Mouse (Mus musculus): ENCODE data around the gene Psmb8.

The Psmb8 gene

DNA sequence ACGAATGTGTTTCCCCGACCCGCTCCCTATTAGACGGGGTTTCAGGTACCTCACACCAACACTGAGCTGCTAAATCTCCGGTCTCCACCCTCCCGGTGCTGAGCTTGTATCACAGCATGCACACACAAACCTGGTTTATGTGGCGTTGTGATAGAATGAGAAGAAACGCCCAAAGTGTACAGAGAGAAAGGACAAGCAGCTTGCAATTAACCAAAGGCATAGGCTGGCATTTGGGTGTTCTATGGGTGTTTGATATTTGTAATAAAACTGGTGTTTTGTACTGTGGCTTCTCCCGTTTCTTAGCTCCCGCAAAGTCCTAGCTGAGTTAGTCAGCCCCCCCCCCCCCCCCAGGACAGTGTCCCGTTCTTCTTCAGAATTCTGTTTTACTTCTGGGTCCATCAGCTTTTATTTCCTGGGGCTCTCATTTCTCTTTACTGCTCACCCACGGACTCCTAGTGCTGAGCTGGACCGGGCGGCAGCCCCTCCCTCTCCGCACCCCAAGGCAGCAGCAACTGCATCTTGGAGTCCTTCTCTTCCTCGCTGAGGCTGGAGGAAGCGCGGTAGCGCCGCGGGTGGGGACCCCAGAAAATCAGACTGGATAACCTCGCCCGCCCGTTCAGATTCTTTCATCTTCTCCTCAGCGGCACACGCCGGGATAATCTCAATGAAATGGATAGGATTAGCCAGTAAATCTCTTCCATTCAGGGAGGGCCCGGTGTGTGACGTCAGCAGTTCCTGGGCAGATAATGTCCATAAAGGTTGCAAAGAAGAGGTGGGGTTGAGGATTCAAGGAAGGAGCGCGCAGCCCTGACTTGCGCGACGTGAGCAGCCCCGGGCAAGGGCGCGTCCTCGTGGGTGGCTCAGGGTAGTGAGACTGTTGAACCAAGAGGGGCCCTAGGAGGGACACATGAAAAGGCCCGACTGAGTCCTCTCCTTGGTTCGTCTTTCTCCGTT is at the start of gene Psmb8:
Psmb8 (plus strand) TSS at position 781 of the 954 bp plus-strand sequence.
- peak; percentile 94 to 96 for DNase-seq

DNA sequence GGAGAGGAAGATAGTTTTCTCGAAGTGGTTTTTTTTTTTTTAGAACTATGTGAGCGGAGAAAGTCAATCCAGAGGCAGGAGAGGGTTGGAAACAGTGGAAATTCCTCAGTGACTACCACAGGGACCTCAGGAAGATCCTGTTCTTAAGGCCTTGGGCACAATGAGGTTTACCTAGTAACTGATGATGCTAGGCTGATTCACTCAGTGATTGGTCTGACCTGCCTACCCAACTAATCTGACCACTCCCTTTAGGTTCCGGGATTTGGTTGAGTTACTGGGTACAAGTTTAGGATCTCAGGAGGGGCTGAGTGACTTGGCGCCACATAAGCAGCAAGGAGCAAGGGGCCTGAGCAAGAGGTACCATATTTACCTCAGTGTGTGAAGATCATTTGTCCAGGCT is 44.6 kb upstream of the Psmb8 start, which contains the start of gene H2-DMb1:
H2-DMb1 (plus strand) TSS at position 150 of the 400 bp plus-strand sequence.
- DNase-seq, result peak; percentile 47 to 53

DNA sequence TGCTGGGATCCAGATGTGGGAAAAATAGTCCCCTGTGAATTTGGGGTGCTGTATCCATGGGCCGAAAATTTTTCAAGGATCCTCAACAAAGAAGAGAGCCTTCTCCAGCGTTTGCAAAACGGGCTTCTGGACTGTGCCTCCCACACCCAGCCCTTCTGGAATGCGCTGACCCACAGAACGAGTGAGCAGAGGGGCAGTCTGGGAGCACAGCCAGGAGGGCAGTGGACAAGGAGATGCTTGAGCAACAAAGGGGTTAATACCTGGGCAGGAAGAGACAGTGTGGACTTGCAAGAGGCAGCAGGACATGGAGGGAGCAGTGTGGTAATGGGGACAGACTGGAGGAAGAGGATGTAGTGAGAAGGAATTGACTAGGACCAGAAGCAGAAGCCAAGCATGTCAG is 42.0 kb upstream of the Psmb8 start:
- DNase-seq, result no peak

DNA sequence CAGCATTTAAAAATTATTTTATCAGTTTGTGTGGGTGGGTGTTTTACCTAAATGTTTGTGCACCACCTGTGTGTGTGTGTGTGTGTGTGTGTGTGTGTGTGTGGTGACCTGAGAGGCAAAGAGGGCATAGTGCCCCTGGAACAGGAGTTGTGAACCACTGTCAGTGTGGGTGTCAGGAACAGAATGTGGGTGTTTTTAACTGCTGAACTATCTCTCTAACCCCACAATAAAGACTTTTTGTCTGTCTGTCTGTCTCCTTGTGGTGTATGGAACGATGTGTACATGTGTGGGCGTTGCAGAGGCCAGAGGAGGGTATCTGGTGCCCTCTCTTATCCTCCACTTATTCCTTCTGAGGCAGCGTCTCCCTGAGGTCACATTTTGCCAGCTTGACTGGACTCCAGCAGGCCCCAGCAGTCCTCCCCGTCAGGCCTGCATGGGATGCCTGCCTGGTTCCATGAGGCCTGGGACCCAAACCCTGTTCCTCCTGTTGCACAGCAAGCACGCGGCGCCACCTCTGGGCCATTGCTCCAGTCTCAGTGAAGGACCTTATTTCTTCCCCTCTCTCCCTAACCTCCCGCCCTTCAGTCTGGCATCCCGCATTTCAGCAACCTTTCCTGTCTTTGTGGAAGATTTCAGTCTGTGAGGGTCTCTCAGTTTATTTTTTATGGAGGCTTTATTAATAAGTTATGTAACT is 33.2 kb upstream of the Psmb8 start:
- no peak for DNase-seq

DNA sequence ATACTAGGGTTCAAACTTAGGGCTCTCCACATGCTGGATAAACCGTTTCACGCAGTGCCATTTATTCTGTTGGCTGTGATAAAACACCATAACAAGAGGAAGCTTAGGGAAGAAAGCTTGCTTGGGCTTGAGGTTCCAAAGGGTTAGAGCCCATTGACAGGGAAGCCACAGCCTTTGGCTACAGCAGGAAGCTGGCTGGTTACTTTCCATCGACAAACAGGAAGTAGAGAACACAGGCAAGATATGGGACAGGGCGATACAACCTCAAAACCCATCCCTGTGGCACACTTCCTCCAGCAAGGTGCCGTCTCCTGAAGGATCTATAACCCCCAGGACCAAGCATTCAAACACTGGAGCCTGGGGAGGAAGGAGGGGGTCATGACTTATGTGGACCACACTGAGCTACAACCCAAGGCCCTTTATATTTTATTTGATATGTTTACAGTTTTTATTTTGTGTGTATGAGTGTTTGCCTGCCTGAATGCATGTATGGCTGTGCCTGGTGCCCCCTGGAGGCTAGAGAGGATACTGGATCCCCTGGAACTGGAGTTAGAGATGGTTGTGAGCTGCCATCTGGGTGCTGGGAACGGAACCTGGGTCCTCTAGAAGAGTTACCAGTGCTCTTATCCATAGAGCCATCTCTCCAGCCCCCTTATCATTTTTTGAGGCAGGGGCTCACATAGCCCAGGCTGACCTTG is 32.3 kb upstream of the Psmb8 start:
- no peak for DNase-seq

DNA sequence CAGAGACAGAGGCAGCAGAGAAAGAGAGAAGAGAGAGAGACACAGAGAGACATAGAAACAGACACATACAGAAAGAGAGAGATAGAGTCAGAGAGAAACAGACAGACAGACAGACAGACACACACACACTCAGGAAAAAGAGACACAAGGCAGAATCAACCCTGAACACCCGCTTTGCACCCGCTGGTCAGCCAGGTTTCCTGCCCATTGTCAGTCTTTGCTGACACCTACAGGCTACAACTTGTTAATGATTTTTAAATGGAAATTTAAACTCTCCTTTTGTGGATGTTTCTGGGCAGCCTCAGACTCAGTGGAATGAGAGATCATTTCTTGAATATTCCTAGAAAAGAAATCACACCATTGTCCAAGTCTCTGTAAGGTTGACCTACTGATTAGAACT is 28.2 kb upstream of the Psmb8 start:
- peak; percentile 57 to 66 for DNase-seq

DNA sequence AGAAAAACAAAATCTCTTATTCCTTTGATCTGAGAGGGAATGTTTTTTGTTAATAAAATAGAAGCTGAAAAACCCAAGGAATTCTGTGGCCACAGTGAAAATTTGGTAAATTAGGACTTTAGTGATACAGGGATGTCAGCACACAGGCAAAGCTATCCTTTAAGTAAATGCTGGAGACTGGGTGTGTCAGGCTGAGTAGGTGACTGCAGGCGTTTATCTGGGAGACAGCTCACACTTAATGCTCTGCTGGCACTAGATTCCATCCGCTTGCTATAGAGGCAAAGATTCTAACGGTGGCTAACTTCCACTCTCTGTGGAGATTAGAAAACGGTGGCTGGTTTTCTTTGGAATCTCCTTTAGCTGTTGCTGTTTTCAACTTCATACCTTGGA is 27.0 kb upstream of the Psmb8 start:
- no peak for DNase-seq

DNA sequence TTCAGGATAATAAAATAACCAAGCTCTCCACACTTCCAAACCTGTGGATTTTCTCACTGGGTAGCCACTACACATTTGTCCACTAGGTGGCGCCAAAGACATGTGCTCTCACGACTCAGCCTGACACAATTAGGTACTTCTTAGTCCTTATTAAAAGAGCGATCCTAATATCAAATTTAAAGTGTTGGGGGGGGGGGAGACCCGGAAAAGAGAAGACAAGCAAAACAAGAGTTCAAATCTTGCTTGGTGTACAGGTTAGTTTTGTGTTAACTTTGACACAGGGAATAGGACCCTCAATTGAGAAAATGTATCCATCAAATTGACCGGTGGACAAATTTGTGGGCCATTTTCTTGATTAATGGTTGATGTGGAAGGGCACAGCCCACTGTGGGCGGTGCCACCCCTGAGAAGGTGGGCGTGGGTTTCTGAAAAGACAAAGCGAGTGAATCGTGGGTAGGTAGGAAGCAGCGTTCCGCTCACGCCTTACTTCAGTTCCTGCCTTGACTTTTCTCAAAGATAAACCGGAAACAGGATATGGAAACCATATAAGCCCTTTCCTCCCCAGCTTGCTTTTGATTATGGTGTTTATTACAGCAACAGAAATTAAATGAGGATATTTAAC is 26.5 kb upstream of the Psmb8 start:
- DNase-seq, result peak; percentile 89 to 90

DNA sequence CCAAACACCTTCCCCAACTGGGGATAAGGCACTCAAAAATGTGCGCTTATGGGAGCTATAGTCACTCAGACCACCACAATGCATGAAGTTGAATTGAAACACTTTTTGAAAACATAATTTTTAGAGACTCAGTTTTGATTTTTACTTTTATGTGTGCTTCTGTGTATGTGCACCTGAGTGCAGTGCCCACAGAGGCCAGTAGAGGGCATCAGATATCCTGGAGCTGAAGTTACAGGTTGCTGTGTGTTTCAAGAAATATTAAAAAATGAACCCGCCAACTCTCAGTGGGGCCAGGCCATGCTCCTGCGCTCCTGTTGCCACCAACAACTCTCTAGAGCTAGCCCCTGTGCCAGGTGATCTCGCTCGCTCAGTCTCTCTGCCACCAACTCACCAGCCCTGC is 25.0 kb upstream of the Psmb8 start:
- DNase-seq, result peak in 1 of 2 experiments; percentile 20

DNA sequence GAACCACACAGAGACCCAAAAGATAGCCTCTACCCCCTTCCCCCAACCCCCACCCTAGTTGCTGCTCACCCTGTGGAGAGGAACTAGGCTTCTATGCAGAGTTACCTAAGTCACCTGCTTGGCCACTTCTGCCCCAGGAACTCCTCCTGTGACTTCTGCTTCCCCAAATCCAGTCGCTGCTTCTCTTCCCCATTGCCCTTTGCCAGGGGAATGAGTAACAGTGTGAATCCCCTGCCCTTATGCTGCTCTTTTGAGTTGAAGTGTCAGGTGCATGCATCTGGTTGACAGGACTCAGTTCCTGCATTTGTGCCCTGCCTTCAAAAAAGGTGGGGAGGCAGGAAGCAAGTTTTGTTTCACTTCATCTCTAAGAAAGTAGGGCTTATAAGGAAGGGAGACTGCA is 23.4 kb upstream of the Psmb8 start:
- no peak for DNase-seq

DNA sequence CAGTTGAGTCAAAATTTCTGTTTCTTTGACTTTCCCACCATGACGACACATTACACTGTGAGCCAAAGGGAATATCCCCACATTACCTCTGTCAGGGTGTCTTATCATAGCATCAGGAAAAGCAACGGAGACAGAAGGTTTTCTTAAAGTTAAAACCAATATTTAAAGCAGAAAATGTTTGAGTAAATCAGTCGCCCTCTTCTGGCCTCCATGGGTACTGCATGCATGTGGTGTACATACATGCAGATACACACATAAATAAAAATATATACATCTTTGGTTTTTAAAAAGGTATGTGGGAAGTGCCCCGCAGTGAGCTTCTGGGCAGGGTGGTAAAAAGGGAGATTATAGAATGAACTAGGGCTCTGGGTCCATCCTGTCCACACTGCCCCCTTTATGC is 20.3 kb upstream of the Psmb8 start:
- no peak for DNase-seq

DNA sequence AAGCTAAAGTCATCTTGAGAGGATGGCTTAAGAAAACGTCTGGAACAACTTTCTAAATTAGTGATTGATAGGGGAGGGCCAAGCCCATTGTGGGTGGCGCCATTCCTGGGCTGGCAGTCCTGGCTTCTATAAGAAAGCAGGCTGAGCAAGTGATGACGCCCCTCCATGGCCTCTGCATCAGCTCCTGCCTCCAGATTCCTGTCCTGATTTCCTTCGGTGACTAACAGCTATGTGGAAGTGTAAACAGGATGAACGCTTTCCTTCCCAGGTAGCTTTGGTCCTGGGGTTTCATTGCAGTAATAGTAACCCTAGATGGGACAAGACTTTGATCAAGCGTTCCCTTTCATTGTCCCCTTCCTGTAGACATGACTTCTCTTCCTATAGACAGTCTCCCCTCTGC is 18.5 kb upstream of the Psmb8 start:
- no peak for DNase-seq

DNA sequence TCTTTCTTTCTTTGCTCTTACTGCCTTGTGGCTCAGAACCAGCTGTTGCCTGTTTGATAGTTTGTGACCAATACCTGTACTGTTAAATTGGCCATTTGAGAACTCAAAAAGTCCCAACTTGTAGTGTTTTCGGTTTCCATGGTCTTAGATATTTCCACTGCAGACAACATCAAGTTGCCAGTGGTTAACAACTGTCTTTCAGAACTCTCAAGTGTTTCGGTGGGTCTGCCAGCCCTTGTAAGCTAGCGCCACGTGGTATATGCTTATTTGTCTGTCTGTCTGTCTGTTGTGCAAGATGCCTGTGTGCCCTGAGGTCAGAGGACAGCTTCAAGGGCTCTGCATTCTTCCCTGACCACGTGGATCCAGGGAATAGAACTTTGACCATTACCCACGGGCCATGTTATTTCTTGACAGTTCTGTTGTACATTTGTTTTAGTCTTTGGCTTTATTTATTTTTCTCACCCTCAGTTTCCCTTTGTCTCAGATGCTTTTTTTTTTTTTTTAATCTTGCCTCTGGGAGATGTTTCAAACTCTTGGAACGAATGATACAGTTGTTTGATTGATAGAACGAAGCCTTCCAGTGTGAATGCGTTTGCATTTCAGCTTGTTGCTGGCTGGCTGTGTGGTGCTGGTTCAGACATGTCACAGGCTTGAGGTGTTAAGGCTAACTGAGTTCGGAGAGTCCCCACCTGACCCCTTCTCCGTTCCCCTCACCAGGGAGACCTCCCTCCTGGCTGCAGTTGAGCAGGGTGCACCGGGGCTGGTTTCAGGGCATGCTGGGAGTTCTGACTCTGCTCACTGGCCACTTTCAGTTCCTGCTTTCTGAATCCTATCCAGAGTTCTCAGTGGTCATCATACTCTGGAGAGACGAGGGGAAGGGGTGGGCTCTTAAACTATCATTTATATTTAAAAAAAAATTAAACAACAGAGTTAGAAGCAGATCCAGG is 17.3 kb upstream of the Psmb8 start:
- DNase-seq, result no peak

DNA sequence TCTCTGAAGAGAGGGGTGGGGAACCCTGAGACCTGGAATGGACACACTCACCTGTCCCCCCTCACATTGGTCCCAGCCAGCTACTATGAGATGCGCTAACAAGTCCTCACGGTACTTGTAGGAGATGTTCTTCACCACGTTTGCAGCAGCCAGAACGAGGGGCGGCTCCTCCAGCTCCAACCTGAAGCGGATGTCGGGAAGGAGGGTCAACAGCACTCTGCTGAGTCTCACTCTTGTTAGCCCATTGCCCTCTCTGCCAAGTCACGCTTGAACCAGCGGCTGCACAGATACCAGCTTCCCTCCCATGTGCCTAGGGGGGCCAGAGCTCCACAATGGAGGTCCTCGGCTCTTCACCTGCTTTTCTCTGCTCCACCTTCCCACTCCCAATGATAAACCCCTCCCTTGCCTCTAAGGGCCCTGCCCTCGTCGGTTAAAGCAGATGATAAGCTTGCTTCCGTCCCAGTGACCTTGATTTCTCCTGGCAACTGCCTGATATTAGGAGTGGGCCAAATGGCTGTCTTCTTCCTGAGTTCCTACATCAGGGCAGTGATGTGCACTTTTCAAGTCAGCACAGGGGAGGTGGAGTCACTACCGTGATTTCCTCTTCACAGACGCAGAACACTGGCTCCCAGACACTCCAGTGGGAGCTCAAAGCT is 13.8 kb upstream of the Psmb8 start:
- no peak for DNase-seq

DNA sequence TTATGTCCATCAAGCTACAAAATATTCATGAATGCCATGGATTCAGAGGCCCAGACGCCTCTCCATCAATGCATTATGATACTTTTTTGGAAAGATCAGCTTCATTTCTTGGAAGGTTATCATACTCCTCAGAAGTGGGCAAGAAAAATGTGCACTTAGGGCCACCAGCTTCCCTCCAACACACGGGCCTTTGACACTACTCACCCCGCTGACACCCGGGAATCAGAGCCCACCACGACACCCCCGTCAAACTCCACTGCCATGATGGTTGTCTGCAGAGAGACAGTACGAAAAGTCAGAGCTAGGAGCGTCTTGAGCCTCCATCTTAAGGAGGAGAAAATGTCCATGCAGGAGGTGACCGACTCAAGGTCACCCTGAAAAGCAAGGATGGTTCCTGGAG is 12.0 kb upstream of the Psmb8 start:
- no peak for DNase-seq

DNA sequence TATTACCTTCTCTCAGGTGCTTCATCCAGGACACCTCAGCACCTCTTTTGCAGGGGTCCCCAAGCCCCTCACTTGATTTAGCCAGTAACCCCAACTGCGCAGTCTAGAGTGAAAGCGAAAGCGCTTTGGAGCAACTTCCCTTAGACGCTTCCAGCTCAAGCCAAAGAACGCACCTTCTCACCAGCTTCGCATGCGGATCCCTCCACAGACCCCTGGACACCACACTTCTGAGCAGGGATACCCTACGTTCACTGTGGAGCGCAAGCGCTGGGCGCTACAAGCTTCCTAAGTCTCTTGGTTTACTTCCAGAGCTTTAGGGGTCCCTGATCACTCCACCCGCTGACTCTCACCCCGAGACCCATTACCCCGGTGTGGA is 10.6 kb upstream of the Psmb8 start:
- no peak for DNase-seq

DNA sequence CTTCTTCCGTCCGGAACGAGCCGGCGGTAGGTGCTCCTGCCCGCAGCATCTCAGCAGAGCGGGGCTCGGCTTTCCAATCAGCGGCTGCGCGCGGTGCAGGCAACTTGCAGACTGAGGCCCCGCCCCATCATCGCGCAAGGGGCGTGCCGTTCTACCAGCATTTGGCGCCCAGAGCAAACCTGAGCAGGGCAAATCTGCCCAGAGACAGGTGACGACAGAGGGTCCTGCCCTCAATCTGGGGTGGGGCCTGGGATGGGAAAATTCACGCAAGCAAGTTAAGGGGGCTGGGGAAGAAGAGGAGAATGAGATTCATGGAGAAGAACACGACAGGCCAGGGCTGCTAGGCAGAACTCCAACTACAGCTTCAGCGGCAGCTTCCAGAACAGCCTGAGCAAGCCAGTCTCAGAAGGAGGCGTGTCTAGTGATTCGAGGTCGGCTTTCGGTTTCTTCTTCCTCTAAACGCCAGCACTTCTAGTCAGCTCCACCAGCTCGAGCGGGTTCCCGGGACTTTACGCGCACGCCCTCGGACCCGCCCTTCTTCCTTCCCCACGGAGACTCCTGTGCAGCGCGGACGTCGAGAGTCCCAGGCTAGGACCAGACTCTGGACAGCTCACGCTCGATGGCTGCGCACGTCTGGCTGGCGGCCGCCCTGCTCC is 10.1 kb upstream of the Psmb8 start, which contains the start of the genes Tap1 and Psmb9:
Tap1 (plus strand) TSS at position 293 of the 656 bp plus-strand sequence.
Psmb9 (minus strand) TSS at position 504 of the 656 bp plus-strand sequence.
- DNase-seq, result peak; percentile 98 to 99

DNA sequence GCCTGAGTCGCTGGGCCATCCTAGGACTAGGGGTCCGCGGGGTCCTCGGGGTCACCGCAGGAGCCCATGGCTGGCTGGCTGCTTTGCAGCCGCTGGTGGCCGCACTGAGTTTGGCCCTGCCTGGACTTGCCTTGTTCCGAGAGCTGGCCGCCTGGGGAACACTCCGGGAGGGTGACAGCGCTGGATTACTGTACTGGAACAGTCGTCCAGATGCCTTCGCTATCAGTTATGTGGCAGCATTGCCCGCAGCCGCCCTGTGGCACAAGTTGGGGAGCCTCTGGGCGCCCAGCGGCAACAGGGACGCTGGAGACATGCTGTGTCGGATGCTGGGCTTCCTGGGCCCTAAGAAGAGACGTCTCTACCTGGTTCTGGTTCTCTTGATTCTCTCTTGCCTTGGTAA is 9.5 kb upstream of the Psmb8 start:
- DNase-seq, result peak; percentile 27 to 31

DNA sequence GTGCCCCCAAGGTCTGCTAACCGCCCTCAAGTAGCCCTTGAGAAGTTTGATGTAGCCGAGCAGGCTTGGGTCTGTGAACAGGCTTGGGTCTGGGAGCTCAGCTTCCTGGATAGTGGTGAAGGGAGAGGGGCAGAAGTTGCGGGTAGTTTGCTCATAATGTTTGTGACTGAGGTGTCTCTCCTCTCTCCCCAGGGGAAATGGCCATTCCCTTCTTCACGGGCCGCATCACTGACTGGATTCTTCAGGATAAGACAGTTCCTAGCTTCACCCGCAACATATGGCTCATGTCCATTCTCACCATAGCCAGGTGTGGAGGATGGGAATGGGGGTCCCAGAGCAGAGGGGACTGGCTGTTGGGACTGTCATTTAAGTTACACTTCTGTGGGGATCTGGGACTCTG is 8.5 kb upstream of the Psmb8 start:
- no peak for DNase-seq

DNA sequence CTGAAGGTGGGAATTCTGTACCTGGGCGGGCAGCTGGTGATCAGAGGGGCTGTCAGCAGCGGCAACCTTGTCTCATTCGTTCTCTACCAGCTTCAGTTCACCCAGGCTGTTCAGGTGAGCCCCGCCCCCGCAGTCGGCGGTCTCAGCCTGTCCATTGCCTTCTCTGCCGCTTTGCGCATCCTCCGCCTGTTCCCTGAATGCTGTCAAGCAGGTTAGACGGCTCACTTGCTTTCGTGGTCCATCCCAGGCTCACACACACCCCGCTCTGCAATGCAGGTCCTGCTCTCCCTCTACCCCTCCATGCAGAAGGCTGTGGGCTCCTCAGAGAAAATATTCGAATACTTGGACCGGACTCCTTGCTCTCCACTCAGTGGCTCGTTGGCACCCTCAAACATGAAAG is 4.7 kb upstream of the Psmb8 start:
- no peak for DNase-seq

Measured in cerebellum, postnatal 14 days (tissue).